9 mouse cellular contexts compared by ENCODE assay signal in the genomic region with DNA sequence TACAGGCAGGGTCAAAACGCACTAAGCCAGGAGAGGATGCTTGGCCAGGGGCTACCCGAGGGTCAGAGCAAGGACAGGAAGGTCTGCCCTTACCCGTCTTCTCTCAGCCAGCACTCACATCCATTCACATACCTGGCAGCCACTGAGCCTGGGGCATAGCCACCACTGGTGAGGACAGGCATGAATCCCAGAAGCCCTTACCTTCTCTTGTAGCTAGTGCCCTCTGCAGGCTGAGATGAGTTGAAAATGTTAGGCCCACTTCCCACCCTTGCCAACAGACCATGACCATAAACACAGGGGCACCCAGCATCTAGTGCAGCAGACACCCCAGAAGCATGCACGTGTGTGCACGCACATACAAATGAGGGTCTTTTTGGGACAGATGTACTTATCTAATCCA. TPM values are rescaled to one million over a fixed set of nuclear protein-coding genes. Genes with fewer than 3 reads are reported as not detected.
DNase-seq lines count a peak whose midpoint lies in the region; ATAC-seq lines count a peak whose summit lies in the region.
"Had no signal": no experiment of that assay in that cellular context is flagged by ENCODE, and none has a peak within 500 bp of the region (broad histone marks: within the 10 kb centered on the region; RNA-seq: fewer than 3 reads in every experiment).

No protein-coding gene starts in this region.

- H3K27me3 ChIP-seq in forebrain, embryonic 13.5 days, result peaks cover 9% of the 10 kb centered on the region
- no peaks in the 10 kb centered on the region for H3K27me3 ChIP-seq in forebrain, embryonic 10.5 days (ENCODE audit: poor library complexity, severe bottlenecking)

- no peak overlapping the region for H3K9ac ChIP-seq in forebrain, embryonic 13.5 days

- DNase-seq in forebrain, embryonic 10.5 days (ENCODE audit: extremely low spot score, low spot score), result no peak
- peak; percentile 39 for DNase-seq in testis, postnatal 10 days (ENCODE audit: low spot score)
- DNase-seq in testis, postnatal 14 days (ENCODE audit: low spot score), result no peak
- DNase-seq in T-cell, adult 2 months (ENCODE audit: low spot score), result no peak
- no peak for DNase-seq in natural killer cell, adult 2 months (ENCODE audit: low spot score in 2 of 2)

- no peaks in the 10 kb centered on the region for H3K36me3 ChIP-seq in forebrain, embryonic 13.5 days (ENCODE audit: poor library complexity, severe bottlenecking)
- H3K36me3 ChIP-seq in forebrain, embryonic 10.5 days (replicated peaks), result no peaks in the 10 kb centered on the region

- H3K4me3 ChIP-seq in forebrain, embryonic 13.5 days, result no peak overlapping the region
- H3K4me3 ChIP-seq in forebrain, embryonic 10.5 days, result no peak overlapping the region

- WGBS in forebrain, embryonic 13.5 days, result 57% methylated on average over 5 of the region's 5 CpGs
- WGBS in forebrain, embryonic 10.5 days, result 50% methylated on average over 5 of the region's 5 CpGs

- no peak overlapping the region for H3K4me2 ChIP-seq in forebrain, embryonic 13.5 days

- no peaks in the 10 kb centered on the region for H3K4me1 ChIP-seq in forebrain, embryonic 13.5 days
- H3K4me1 ChIP-seq in forebrain, embryonic 10.5 days, result peaks cover 3% of the 10 kb centered on the region; the same call in 1 of the 2 replicates

- H3K27ac ChIP-seq in forebrain, embryonic 13.5 days, result no peak overlapping the region
- H3K27ac ChIP-seq in forebrain, embryonic 10.5 days, result no peak overlapping the region

- peak; percentile 43; the same call in 1 of the 2 replicates for ATAC-seq in forebrain, embryonic 13.5 days
- ATAC-seq in frontal cortex, adult (ENCODE audit: low TSS enrichment), result peak; percentile 96
- peak; percentile 79 for ATAC-seq in megakaryocyte progenitor cell, adult 5-6 weeks (replicated peaks; ENCODE audit: poor library complexity)

- no peaks in the 10 kb centered on the region for H3K9me3 ChIP-seq in forebrain, embryonic 13.5 days (replicated peaks)
- H3K9me3 ChIP-seq in forebrain, embryonic 10.5 days, result no peaks in the 10 kb centered on the region

RNA-seq across cellular contexts. Expression of gene Prom2, which starts 9.8 kb away (rescaled TPM):
- polyA plus RNA-seq in forebrain, embryonic 13.5 days (2015; fragmentation: Nextera tagmentation; extraction: Ambion mirVana), result not detected in 2 replicates
- polyA plus RNA-seq in forebrain, embryonic 10.5 days (2016; fragmentation: Nextera tagmentation; extraction: Ambion mirVana), result 1.0 and 1.4 TPM in 2 replicates
- total RNA-seq in megakaryocyte progenitor cell, adult 5-6 weeks (2015), result not detected in 2 replicates
- total RNA-seq in megakaryocyte progenitor cell, adult 5-6 weeks (2017), result not detected in 2 replicates
- total RNA-seq: liver, adult 2 months had no signal

RNA-seq across cellular contexts. Expression of gene Kcnip3, which starts 29.2 kb away (rescaled TPM):
- 5.2 and 6.3 TPM in 2 replicates for polyA plus RNA-seq in forebrain, embryonic 13.5 days (2015; fragmentation: Nextera tagmentation; extraction: Ambion mirVana)
- 2.1 TPM in 2 replicates for polyA plus RNA-seq in forebrain, embryonic 10.5 days (2016; fragmentation: Nextera tagmentation; extraction: Ambion mirVana)
- total RNA-seq in megakaryocyte progenitor cell, adult 5-6 weeks (2015), result 32.3 and 37.5 TPM in 2 replicates
- total RNA-seq in megakaryocyte progenitor cell, adult 5-6 weeks (2017), result 15.8 and 22.2 TPM in 2 replicates

RNA-seq across cellular contexts. Expression of gene Zfp661, which starts 35.8 kb away (rescaled TPM):
- polyA plus RNA-seq in forebrain, embryonic 13.5 days (2015; fragmentation: Nextera tagmentation; extraction: Ambion mirVana), result 9.4 and 9.7 TPM in 2 replicates
- 7.4 and 9.8 TPM in 2 replicates for polyA plus RNA-seq in forebrain, embryonic 10.5 days (2016; fragmentation: Nextera tagmentation; extraction: Ambion mirVana)
- 2.8 and 4.7 TPM in 2 replicates for total RNA-seq in megakaryocyte progenitor cell, adult 5-6 weeks (2015)
- 2.6 and 4.9 TPM in 2 replicates for total RNA-seq in megakaryocyte progenitor cell, adult 5-6 weeks (2017)

RNA-seq across cellular contexts. Expression of gene Mrps5, which starts 35.9 kb away (rescaled TPM):
- 181 and 193 TPM in 2 replicates for polyA plus RNA-seq in forebrain, embryonic 13.5 days (2015; fragmentation: Nextera tagmentation; extraction: Ambion mirVana)
- polyA plus RNA-seq in forebrain, embryonic 10.5 days (2016; fragmentation: Nextera tagmentation; extraction: Ambion mirVana), result 180 and 188 TPM in 2 replicates
- total RNA-seq in megakaryocyte progenitor cell, adult 5-6 weeks (2015), result 29.1 and 37.2 TPM in 2 replicates
- 121 and 187 TPM in 2 replicates for total RNA-seq in megakaryocyte progenitor cell, adult 5-6 weeks (2017)

Comparison
In these comparisons a context has a peak if more than half of its experiments do, and no peak if none do; other contexts are left out.
1. ATAC-seq: peak in every context shown above with its lines; median percentile 96 in frontal cortex, adult; 79 in megakaryocyte progenitor cell, adult 5-6 weeks; 43 in forebrain, embryonic 13.5 days.